Mouse (Mus musculus): ENCODE results near the gene Tox2. TPM values are rescaled to one million over a fixed set of nuclear protein-coding genes. Genes with fewer than 3 reads are reported as not detected.

The Tox2 gene
- 1.8 and 2.0 TPM in 2 replicates for polyA plus RNA-seq (2015; fragmentation: Nextera tagmentation; extraction: Ambion mirVana)

DNA sequence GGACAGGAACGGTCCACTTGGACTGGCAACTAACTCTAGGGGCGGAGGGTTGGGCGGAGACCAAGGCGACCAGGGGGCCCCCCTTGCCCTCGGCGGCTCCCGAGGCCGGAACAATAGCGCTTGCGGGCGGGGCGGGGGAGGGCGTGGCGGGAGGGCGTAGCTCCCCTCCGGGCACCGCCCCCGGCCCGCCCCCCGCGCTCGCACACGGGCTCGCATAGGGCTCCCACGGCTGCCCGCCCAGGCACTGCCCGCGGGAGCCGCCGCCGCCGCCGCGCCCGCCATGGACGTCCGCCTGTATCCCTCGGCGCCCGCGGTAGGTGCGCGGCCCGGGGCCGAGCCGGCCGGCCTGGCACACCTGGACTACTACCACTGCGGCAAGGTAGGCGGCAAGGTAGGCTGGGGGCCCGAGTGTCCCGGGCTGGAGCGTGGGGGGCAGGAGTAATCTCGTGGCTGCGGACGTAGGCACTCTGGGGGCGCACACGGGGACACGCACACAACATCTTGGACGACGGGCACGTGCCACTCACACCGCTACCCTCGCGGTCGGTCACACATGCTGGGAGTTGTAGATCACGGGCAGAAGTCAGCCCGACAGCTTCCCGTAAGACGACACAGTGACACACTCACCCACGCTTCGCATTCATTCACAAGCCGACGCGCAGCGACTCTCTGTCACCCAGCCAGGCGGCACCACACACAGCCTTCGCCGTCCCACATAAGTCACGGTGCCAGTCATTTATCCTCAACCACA is at the start of gene Tox2:
Gene Tox2, plus strand, starts transcription at position 242 of the 751 bp plus-strand sequence.
- Histone ChIP-seq H3K4me3 (ENCODE audit: low read length) (peak within 1 kb of the TSS; percentile 52), H3K36me3 (ENCODE audit: insufficient read depth, low read length) (no peaks in the 10 kb centered on the region), H3K9ac (replicated peaks; ENCODE audit: low read length) (peak within 1 kb of the TSS; percentile 46), H3K4me1 (ENCODE audit: insufficient read depth, low read length) (peaks cover 25% of the 10 kb centered on the region), H3K27me3 (ENCODE audit: insufficient read depth, low read length) (peaks cover 66% of the 10 kb centered on the region), H3K9me3 (ENCODE audit: low read length) (peaks cover 12% of the 10 kb centered on the region; the same call in 1 of the 2 replicates), H3K27ac (ENCODE audit: low read length) (no peak within 1 kb of the TSS), H3K4me2 (replicated peaks; ENCODE audit: low read depth, low read length) (peak within 1 kb of the TSS; percentile 82)
- ATAC-seq (ENCODE audit: low FRiP score, low TSS enrichment): peak; percentile 89
- under 1% methylated on average over 75 of the region's 79 CpGs for WGBS

DNA sequence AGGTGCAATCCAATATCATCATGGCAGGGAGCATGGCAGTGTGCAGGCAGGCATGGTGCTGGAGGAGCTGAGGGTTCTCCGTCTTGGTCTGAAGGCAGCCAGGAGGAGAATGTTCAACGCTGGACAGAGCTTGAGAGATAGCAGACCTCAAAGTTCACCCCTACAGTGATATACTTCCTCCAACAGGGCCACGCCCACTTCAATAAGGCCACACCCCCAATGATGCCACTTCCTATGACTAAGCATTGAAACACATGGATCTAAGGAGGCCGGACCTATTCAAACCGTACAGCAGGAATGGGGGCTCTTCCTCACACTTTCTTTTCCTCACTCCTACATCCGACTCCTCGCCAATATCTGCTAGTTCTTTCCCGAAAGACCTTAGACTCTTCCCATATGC is 48.3 kb upstream of the Tox2 start:
- H3K4me3 ChIP-seq (ENCODE audit: low read length): no peak overlapping the region
- H3K36me3 ChIP-seq (ENCODE audit: insufficient read depth, low read length): no peaks in the 10 kb centered on the region
- H3K9me3 ChIP-seq (ENCODE audit: low read length): no peaks in the 10 kb centered on the region
- ATAC-seq (ENCODE audit: low FRiP score, low TSS enrichment): no peak
- no peak overlapping the region for H3K4me2 ChIP-seq (replicated peaks; ENCODE audit: low read depth, low read length)
- H3K9ac ChIP-seq (replicated peaks; ENCODE audit: low read length): no peak overlapping the region
- no peak overlapping the region for H3K27ac ChIP-seq (ENCODE audit: low read length)
- 80% methylated on average over 8 of the region's 8 CpGs for WGBS
- no peaks in the 10 kb centered on the region; the same call in 1 of the 2 replicates for H3K27me3 ChIP-seq (ENCODE audit: insufficient read depth, low read length)
- no peaks in the 10 kb centered on the region for H3K4me1 ChIP-seq (ENCODE audit: insufficient read depth, low read length)

GRCm38 (mm10) chr2:163158979-163159378 is 43.9 kb upstream of the Tox2 start:
- Histone ChIP-seq H3K4me1 (ENCODE audit: insufficient read depth, low read length) (no peaks in the 10 kb centered on the region), H3K4me3 (ENCODE audit: low read length) (no peak overlapping the region), H3K36me3 (ENCODE audit: insufficient read depth, low read length) (no peaks in the 10 kb centered on the region), H3K27me3 (ENCODE audit: insufficient read depth, low read length) (no peaks in the 10 kb centered on the region), H3K9me3 (ENCODE audit: low read length) (no peaks in the 10 kb centered on the region), H3K9ac (replicated peaks; ENCODE audit: low read length) (no peak overlapping the region), H3K4me2 (replicated peaks; ENCODE audit: low read depth, low read length) (no peak overlapping the region), H3K27ac (ENCODE audit: low read length) (no peak overlapping the region)
- WGBS: 85% methylated on average over 9 of the region's 9 CpGs
- no peak for ATAC-seq (ENCODE audit: low FRiP score, low TSS enrichment)

DNA sequence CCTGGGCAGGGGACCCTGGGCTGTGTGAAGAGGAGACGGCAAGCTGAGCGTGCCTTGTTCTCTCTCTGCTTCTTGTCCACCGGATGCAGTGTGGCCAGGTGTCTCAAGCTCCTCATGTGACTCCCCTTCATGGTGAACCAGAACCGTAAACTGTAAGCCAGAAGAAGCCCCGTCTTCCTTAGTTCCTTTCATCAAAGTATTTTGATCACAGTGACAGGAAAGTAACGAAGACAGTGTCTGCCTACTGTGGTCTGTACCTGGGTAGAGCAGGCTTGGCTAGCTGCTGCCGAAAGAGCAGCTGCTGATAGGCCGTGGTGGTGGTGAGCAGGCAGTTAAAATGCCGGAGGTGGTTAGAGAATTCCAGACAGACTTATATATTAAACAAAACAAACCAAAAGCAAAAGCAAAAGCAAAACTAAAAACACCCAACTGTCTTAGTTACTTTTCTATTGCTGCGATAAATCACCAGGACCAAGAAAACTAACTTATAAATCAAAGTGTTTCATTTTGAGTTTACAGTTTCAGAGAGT is 38.4 kb upstream of the Tox2 start:
- Histone ChIP-seq H3K9ac (replicated peaks; ENCODE audit: low read length) (no peak overlapping the region), H3K9me3 (ENCODE audit: low read length) (no peaks in the 10 kb centered on the region), H3K27ac (ENCODE audit: low read length) (no peak overlapping the region), H3K36me3 (ENCODE audit: insufficient read depth, low read length) (no peaks in the 10 kb centered on the region), H3K4me1 (ENCODE audit: insufficient read depth, low read length) (peaks cover 3% of the 10 kb centered on the region; the same call in 1 of the 2 replicates), H3K27me3 (ENCODE audit: insufficient read depth, low read length) (no peaks in the 10 kb centered on the region), H3K4me2 (replicated peaks; ENCODE audit: low read depth, low read length) (no peak overlapping the region), H3K4me3 (ENCODE audit: low read length) (no peak overlapping the region)
- ATAC-seq (ENCODE audit: low FRiP score, low TSS enrichment): no peak
- 79% methylated on average over 10 of the region's 10 CpGs for WGBS

DNA sequence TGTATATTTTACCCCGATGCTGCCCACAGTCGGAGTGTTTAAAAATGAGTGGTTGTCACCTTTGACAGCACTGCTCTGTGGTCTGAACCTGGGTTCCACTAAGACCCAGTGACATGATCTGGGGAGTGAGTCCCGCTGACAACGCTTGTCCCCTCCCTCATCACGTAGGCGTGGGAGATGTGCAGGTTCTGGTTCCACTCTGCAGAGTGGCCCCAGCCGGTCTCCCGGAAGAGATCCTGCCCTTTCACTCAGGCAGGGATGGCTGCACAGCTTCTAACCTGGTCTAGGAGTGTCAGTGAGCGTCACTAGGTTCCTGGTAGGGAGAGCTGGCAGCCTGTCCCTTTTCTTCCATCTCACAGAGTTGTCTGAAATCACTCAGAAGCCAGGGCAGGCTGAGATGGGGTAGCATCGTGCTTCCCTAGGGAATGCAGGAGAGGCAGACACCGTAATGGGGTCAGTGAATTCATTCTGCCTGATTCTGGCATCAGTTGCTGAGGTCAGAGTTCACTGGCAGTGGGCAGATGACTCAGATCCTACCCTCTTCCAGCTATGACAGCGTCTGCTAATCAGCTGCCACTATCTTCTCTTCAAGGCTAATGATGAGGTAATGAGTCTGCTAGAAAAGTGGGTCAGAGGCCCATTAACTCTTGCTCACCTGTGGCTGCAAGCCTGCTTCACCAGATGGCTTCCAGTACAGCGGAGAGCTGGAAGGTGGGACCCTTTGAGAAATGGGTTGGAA is 36.7 kb upstream of the Tox2 start:
- H3K4me2 ChIP-seq (replicated peaks; ENCODE audit: low read depth, low read length): no peak overlapping the region
- no peak overlapping the region for H3K9ac ChIP-seq (replicated peaks; ENCODE audit: low read length)
- ATAC-seq (ENCODE audit: low FRiP score, low TSS enrichment): peak; percentile 39
- H3K27me3 ChIP-seq (ENCODE audit: insufficient read depth, low read length): no peaks in the 10 kb centered on the region
- no peaks in the 10 kb centered on the region for H3K36me3 ChIP-seq (ENCODE audit: insufficient read depth, low read length)
- no peaks in the 10 kb centered on the region for H3K9me3 ChIP-seq (ENCODE audit: low read length)
- H3K4me1 ChIP-seq (ENCODE audit: insufficient read depth, low read length): peaks cover 3% of the 10 kb centered on the region; the same call in 1 of the 2 replicates
- H3K27ac ChIP-seq (ENCODE audit: low read length): no peak overlapping the region
- no peak overlapping the region for H3K4me3 ChIP-seq (ENCODE audit: low read length)
- WGBS: 35% methylated on average over 13 of the region's 13 CpGs

DNA sequence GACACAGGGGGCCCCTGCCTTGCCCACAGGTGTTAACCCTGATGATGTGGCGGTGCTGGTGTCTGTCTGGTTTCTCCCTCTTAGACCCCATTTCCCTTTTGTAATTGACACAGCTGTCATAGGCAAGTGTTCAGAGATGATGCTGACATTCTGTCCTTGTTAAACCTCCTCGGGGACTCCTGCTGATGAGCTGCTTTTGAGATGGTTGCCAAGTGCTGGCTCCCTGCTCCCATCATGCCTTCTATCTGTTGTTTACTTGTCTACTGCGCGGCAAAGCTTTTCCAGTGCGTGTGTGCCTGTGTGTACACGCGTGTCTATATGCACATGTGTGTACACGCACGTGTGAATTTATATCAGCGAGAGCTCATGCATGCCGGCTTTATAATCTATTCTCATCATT is 31.0 kb upstream of the Tox2 start:
- Histone ChIP-seq H3K4me3 (ENCODE audit: low read length) (no peak overlapping the region), H3K9ac (replicated peaks; ENCODE audit: low read length) (no peak overlapping the region), H3K27ac (ENCODE audit: low read length) (no peak overlapping the region), H3K4me2 (replicated peaks; ENCODE audit: low read depth, low read length) (no peak overlapping the region), H3K9me3 (ENCODE audit: low read length) (no peaks in the 10 kb centered on the region), H3K36me3 (ENCODE audit: insufficient read depth, low read length) (no peaks in the 10 kb centered on the region), H3K4me1 (ENCODE audit: insufficient read depth, low read length) (no peaks in the 10 kb centered on the region; the same call in 1 of the 2 replicates), H3K27me3 (ENCODE audit: insufficient read depth, low read length) (0 out of 2 replicates have a peak, but pooled peaks cover 1% of the 10 kb centered on the region)
- WGBS: 90% methylated on average over 11 of the region's 11 CpGs
- ATAC-seq (ENCODE audit: low FRiP score, low TSS enrichment): no peak

DNA sequence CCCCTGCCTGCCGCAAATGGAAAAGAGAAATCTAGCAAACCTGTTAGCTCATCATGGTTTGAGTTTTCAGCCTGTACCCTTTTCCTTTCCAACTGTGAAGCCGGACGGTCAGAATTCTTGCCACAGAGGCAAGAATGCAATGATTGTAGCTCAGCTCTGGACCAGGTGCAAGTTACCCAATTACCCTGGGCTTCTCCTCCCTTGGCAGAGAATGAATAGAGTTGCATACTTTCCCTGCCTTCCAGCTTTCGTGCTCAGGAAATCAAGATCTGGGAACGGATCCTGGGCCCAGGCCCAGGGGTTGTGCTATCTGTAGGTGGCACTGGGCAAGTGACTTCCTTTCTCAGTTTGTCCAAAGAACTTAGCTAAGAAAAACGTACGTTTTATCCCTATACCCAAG is 28.9 kb upstream of the Tox2 start:
- H3K4me2 ChIP-seq (replicated peaks; ENCODE audit: low read depth, low read length): no peak overlapping the region
- no peak for ATAC-seq (ENCODE audit: low FRiP score, low TSS enrichment)
- 65% methylated on average over 7 of the region's 7 CpGs for WGBS
- H3K9me3 ChIP-seq (ENCODE audit: low read length): no peaks in the 10 kb centered on the region
- H3K4me3 ChIP-seq (ENCODE audit: low read length): no peak overlapping the region
- no peak overlapping the region for H3K27ac ChIP-seq (ENCODE audit: low read length)
- H3K36me3 ChIP-seq (ENCODE audit: insufficient read depth, low read length): no peaks in the 10 kb centered on the region
- H3K9ac ChIP-seq (replicated peaks; ENCODE audit: low read length): no peak overlapping the region
- H3K27me3 ChIP-seq (ENCODE audit: insufficient read depth, low read length): 0 out of 2 replicates have a peak, but pooled peaks cover 4% of the 10 kb centered on the region
- H3K4me1 ChIP-seq (ENCODE audit: insufficient read depth, low read length): no peaks in the 10 kb centered on the region; the same call in 1 of the 2 replicates

GRCm38 (mm10) chr2:163175831-163176230 is 27.1 kb upstream of the Tox2 start:
- no peak overlapping the region for H3K9ac ChIP-seq (replicated peaks; ENCODE audit: low read length)
- H3K27ac ChIP-seq (ENCODE audit: low read length): no peak overlapping the region
- H3K4me1 ChIP-seq (ENCODE audit: insufficient read depth, low read length): no peaks in the 10 kb centered on the region; the same call in 1 of the 2 replicates
- 0 out of 2 replicates have a peak, but pooled peaks cover 4% of the 10 kb centered on the region for H3K27me3 ChIP-seq (ENCODE audit: insufficient read depth, low read length)
- H3K9me3 ChIP-seq (ENCODE audit: low read length): 0 out of 2 replicates have a peak, but pooled peaks cover 3% of the 10 kb centered on the region
- ATAC-seq (ENCODE audit: low FRiP score, low TSS enrichment): no peak
- H3K36me3 ChIP-seq (ENCODE audit: insufficient read depth, low read length): no peaks in the 10 kb centered on the region
- no peak overlapping the region for H3K4me2 ChIP-seq (replicated peaks; ENCODE audit: low read depth, low read length)
- H3K4me3 ChIP-seq (ENCODE audit: low read length): no peak overlapping the region
- 92% methylated on average over 7 of the region's 8 CpGs for WGBS

GRCm38 (mm10) chr2:163176502-163176901 is 26.4 kb upstream of the Tox2 start:
- 0 out of 2 replicates have a peak, but pooled peaks cover 3% of the 10 kb centered on the region for H3K9me3 ChIP-seq (ENCODE audit: low read length)
- H3K27me3 ChIP-seq (ENCODE audit: insufficient read depth, low read length): 0 out of 2 replicates have a peak, but pooled peaks cover 4% of the 10 kb centered on the region
- H3K4me2 ChIP-seq (replicated peaks; ENCODE audit: low read depth, low read length): no peak overlapping the region
- ATAC-seq (ENCODE audit: low FRiP score, low TSS enrichment): no peak
- H3K36me3 ChIP-seq (ENCODE audit: insufficient read depth, low read length): no peaks in the 10 kb centered on the region
- no peak overlapping the region for H3K27ac ChIP-seq (ENCODE audit: low read length)
- no peak overlapping the region for H3K4me3 ChIP-seq (ENCODE audit: low read length)
- 41% methylated on average over 7 of the region's 7 CpGs for WGBS
- H3K4me1 ChIP-seq (ENCODE audit: insufficient read depth, low read length): no peaks in the 10 kb centered on the region; the same call in 1 of the 2 replicates
- no peak overlapping the region for H3K9ac ChIP-seq (replicated peaks; ENCODE audit: low read length)
